Mouse (Mus musculus): ENCODE measurements around the gene Rtn1. TPM values are rescaled to one million over a fixed set of nuclear protein-coding genes. Genes with fewer than 3 reads are reported as not detected.
A peak's percentile ranks its signal among the peaks of the same experiment; 100 is the strongest.

The Rtn1 gene
- polyA plus RNA-seq, 1 experiment from 2014 or later = 2.9 TPM

DNA sequence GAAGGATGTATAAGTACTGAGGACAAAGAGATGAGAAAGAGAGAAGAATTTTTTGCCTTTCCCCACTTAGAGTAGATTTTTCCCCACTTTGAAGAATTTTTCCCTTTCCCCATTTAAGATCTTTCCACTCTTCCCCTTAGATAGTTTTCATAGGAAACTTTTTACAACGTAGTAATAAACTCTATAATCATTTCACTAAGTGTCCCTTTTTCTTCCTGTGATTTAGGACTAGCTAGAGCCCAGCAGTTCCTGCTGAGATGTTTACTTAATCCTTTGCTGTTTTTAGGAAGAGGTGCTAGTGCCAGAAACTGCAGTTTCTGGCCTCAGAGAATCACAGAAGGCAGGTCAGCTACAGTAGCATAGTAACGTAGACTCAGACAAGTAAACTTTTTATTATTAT is 116.3 kb downstream of the Rtn1 start:
- Histone ChIP-seq H3K4me3 (replicated peaks) (no peak overlapping the region), H3K27me3 (no peaks in the 10 kb centered on the region), H3K9ac (no peak overlapping the region), H3K9me3 (replicated peaks) (no peaks in the 10 kb centered on the region), H3K36me3 (no peaks in the 10 kb centered on the region), H3K27ac (no peak overlapping the region), H3K4me2 (no peak overlapping the region), H3K4me1 (replicated peaks) (no peaks in the 10 kb centered on the region)
- ATAC-seq (ENCODE audit: low read depth) (no peak), DNase-seq (no peak)
- WGBS (ENCODE audit: insufficient replicate concordance) = 45% methylated on average over 2 of the region's 2 CpGs

DNA sequence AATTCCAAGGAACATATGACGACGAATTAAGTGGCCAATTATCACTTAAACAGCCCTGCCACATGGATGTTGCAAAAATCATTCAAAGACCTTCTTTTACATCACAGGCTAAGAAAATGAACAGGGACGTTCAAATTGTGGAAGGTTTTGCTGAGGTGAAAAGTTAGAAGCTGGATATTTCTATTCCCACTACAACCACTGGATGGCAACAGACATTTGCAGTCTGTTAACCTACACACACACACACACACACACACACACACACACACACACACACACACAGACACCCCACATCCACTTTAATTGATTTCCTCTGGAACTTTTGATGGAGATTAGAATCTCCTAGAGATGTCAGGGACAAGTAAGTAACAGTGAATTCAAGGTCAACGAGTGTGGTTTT is 117.6 kb downstream of the Rtn1 start:
- no peak for ATAC-seq (ENCODE audit: low read depth)

DNA sequence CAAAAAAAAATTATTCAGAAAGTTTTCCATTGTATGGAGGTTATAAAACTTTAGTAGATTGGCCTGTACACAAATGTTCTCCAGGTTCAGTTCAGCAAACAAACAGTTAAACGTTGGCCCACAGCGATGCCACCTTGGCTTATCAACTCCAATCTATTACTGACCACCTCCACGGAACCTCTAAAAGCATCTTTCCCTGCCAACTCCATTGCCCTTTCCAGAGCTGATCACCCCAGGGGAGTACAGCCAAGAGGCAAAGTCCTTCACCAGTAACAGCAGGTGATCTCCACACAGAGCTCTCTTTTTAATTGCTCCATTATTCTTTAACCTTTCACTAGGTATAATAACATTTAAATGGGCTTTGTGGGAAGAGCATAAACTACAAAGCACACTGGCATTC is 120.6 kb downstream of the Rtn1 start:
- no peaks in the 10 kb centered on the region for H3K36me3 ChIP-seq
- H3K9me3 ChIP-seq (replicated peaks) = no peaks in the 10 kb centered on the region
- H3K27me3 ChIP-seq = no peaks in the 10 kb centered on the region
- no peak overlapping the region for H3K4me2 ChIP-seq
- H3K4me3 ChIP-seq (replicated peaks) = no peak overlapping the region
- ATAC-seq (ENCODE audit: low read depth) (no peak), DNase-seq (no peak)
- WGBS (ENCODE audit: insufficient replicate concordance) = 51% methylated on average over 3 of the region's 3 CpGs
- H3K27ac ChIP-seq = no peak overlapping the region
- no peak overlapping the region for H3K9ac ChIP-seq
- H3K4me1 ChIP-seq (replicated peaks) = no peaks in the 10 kb centered on the region

More for the DNA sequence above, 117.6 kb downstream of the Rtn1 start:
- Histone ChIP-seq H3K9ac (no peak overlapping the region), H3K4me3 (replicated peaks) (no peak overlapping the region), H3K4me1 (replicated peaks) (no peaks in the 10 kb centered on the region), H3K9me3 (replicated peaks) (no peaks in the 10 kb centered on the region), H3K27ac (no peak overlapping the region), H3K36me3 (no peaks in the 10 kb centered on the region), H3K27me3 (no peaks in the 10 kb centered on the region), H3K4me2 (no peak overlapping the region)
- DNase-seq = no peak
- WGBS (ENCODE audit: insufficient replicate concordance) = 74% methylated on average over 4 of the region's 4 CpGs

DNA sequence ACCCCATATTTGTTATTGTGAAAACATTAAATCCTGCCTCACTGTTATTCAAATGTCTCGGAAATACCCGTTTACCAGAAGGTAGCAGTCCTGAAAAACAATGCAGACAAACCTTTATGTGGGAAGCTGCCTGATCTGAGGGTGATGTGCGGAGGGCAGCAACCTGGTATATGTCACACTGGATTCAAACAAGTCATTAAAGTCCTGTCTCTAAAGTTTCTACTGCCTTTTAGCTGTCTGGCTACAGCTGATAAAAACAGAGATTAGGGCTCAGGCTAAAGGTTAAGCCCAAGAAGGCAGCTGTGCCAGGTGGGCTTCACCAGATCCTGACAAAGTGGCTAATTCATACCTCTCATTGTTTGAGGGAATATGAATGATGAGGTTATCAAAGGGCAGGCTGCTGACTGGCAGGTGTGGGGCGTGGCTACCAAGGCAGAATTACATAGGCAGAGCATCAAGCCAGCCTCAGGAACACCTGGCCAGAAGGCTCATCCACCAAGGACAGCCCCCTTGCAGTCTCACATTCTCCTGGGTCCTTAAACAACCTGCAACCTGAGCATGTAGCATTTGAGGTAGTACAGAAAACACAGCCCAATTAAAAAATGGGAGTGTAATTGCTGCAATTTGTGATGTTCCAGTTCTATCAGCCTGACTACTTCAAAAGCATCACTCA is 121.4 kb downstream of the Rtn1 start:
- Histone ChIP-seq H3K4me3 (replicated peaks) (no peak overlapping the region), H3K27me3 (no peaks in the 10 kb centered on the region), H3K36me3 (no peaks in the 10 kb centered on the region), H3K9ac (no peak overlapping the region), H3K9me3 (replicated peaks) (no peaks in the 10 kb centered on the region), H3K27ac (no peak overlapping the region), H3K4me2 (no peak overlapping the region), H3K4me1 (replicated peaks) (no peaks in the 10 kb centered on the region)
- ATAC-seq (ENCODE audit: low read depth) = no peak
- WGBS (ENCODE audit: insufficient replicate concordance) = 56% methylated on average over 4 of the region's 4 CpGs
- DNase-seq = no peak

DNA sequence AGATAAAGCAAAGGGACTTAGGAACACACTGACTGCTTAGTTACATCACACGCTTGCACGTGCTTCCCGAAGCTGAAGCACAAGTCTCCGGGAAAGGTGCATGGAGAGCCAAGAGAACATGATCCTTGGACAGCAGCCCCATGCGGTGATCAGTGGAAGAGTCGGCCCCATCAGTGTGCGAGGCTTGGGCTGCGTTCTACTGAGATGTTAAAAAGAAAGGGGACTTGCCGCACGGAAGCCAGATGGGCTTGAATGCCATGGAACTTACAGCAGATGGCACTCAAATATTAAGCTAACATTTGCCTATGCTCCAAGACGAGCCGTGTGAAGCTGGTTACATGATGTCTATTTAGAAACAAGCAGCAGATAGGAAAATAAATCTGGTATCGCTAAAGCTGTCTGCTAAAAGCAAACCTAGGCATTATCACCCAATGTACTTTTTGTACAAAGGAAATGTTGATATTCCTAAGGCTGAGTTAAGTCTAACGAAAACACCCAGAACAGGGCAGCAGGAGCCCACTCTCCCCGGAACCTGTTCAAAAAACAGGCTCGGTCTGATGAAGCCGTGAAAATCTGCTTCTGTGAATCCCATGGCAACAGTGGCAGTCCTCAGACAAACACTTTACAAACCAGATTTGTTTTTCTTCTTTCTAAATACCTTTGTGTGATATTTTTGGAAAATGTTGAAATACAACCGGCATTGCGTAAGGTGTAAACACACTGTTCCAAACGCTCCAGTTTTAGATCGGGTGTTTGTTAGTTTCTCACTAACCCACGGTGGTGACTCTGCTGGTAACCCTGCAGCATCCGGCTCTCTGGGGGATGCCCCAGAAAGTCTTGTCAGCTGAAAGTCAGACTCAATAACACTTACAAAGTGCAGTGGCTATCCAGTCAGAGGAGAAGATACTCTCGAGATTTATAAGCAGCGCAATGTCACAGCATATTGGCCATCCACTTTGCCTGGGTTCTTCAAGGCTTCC is 123.2 kb downstream of the Rtn1 start:
- DNase-seq (no peak), ATAC-seq (ENCODE audit: low read depth) (no peak)
- Histone ChIP-seq H3K4me2 (no peak overlapping the region), H3K27ac (no peak overlapping the region), H3K27me3 (no peaks in the 10 kb centered on the region), H3K4me3 (replicated peaks) (no peak overlapping the region), H3K4me1 (replicated peaks) (no peaks in the 10 kb centered on the region), H3K36me3 (no peaks in the 10 kb centered on the region), H3K9me3 (replicated peaks) (no peaks in the 10 kb centered on the region), H3K9ac (no peak overlapping the region)
- 72% methylated on average over 25 of the region's 25 CpGs for WGBS (ENCODE audit: insufficient replicate concordance)

DNA sequence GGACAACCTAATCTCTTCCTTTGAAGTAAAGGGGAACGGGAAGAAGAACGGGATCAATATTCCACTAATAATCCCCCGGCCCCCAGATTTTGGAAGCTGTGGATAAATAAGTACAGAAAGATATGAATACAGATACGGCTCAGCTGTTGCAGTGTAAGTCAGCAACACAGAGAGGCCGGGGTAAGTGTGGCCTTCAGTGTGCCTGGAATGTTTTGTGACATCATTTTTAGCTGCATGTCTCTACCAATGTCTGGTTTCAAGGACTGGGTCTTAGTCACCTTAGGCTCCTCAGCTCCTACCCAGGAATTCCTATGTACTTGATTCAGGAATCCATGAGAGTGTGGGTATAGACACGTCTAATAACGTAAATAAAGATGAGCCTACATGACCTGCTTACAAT is 124.3 kb downstream of the Rtn1 start:
- no peak overlapping the region for H3K4me2 ChIP-seq
- H3K36me3 ChIP-seq = no peaks in the 10 kb centered on the region
- WGBS (ENCODE audit: insufficient replicate concordance) = 71% methylated on average over 7 of the region's 7 CpGs
- DNase-seq (no peak), ATAC-seq (ENCODE audit: low read depth) (no peak)
- no peak overlapping the region for H3K27ac ChIP-seq
- no peaks in the 10 kb centered on the region for H3K9me3 ChIP-seq (replicated peaks)
- H3K4me3 ChIP-seq (replicated peaks) = no peak overlapping the region
- no peak overlapping the region for H3K9ac ChIP-seq
- no peaks in the 10 kb centered on the region for H3K4me1 ChIP-seq (replicated peaks)
- no peaks in the 10 kb centered on the region for H3K27me3 ChIP-seq

DNA sequence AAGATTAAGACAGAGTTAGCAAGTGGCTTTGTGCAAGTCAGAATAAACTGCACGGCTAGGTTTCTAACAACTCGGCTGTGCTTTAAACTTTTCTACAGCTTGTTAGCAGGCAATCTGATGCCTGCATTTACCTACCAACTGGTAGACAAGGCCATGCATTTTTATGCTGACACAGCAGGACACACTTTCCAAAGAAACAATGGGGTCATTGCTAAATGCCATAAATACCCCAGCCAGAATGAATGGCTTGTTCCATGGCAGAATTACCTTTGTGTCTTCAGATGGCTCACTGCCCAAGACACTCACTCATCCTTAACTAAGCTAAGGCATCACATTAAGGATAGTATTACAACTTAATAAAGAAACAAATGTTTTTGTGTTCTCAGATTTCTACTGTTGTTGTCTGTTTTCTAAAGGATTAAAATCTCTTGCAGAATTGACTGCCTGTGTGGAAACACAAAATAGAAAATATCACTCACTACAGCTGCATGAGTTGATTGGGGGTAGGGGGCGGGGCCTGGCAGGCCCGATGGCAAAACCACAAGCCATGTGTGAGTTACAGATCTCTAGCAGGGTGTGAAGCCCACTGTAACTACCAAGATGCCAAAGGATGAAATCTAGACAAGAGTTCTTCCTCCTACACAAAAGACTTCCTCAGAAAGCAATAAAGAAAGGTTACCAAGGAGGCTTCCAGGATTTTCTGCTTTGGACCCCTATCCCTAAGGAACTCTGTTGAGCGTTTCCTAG is 129.6 kb downstream of the Rtn1 start:
- H3K27me3 ChIP-seq = no peaks in the 10 kb centered on the region
- H3K27ac ChIP-seq = no peak overlapping the region
- no peak overlapping the region for H3K4me3 ChIP-seq (replicated peaks)
- no peaks in the 10 kb centered on the region for H3K36me3 ChIP-seq
- H3K9ac ChIP-seq = no peak overlapping the region
- DNase-seq (no peak), ATAC-seq (ENCODE audit: low read depth) (no peak)
- no peak overlapping the region for H3K4me2 ChIP-seq
- H3K9me3 ChIP-seq (replicated peaks) = no peaks in the 10 kb centered on the region
- WGBS (ENCODE audit: insufficient replicate concordance) = 54% methylated on average over 5 of the region's 5 CpGs
- H3K4me1 ChIP-seq (replicated peaks) = no peaks in the 10 kb centered on the region

DNA sequence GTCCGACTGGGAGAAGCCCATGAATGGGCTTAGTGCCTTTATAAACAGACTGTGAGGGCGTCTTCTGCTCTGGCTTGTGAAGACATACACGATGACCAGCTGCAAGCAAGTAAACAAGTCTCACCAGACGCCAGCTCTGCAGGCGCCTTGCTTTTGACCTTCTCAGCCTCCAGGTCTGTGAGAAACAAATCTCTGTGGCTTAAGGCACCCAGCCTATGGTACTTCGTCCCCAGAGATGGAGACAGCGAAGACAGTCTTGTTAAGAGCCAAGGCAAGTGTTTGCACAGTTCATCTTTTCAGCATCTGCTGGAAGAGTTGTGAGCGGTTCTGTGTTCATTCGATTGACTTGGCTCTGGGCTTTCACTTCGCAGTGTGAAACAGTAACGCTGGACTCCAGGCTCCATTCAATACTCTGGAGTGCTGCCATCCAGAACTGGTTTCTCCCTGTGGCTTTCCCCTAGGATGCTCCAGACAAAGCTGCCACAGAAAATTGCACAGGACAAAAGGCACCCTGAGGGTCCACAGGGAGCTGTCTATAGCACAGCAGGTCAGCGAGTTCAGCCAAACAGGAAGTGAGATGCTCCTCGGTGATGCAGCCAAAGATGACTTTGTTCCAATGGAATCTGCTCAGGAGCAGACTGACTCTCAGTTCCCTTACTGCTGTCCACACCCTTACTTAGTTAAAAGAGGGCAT is 135.0 kb downstream of the Rtn1 start:
- H3K27ac ChIP-seq = no peak overlapping the region
- ATAC-seq (ENCODE audit: low read depth) = no peak

DNA sequence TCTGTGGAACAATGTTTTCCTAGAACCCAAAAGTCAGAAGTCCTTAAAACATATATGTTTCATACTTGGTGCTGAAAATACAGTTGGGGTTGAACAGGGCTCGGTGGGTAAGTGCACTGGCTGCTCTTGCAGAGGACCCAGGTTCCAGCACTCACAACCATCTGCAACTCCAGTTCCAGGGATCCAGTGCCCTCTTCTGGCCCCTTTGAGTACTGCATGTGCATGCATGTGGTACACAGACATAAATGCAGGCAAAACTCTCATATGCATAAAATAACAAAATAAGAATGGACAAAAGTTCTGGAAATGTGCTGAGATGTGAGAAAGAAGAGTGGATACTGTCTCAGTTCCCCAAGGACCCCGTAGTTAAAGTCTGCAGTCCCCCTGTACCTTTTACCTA is 141.2 kb downstream of the Rtn1 start:
- Histone ChIP-seq H3K36me3 (no peaks in the 10 kb centered on the region), H3K9me3 (replicated peaks) (no peaks in the 10 kb centered on the region), H3K4me3 (replicated peaks) (no peak overlapping the region), H3K4me1 (replicated peaks) (no peaks in the 10 kb centered on the region), H3K4me2 (no peak overlapping the region), H3K27ac (no peak overlapping the region), H3K9ac (no peak overlapping the region), H3K27me3 (no peaks in the 10 kb centered on the region)
- ATAC-seq (ENCODE audit: low read depth) (no peak), DNase-seq (peak; percentile 6)
- WGBS (ENCODE audit: insufficient replicate concordance) = 51% methylated on average over 2 of the region's 2 CpGs

More for the DNA sequence above, 135.0 kb downstream of the Rtn1 start:
- no peaks in the 10 kb centered on the region for H3K9me3 ChIP-seq (replicated peaks)
- DNase-seq = no peak
- no peak overlapping the region for H3K4me2 ChIP-seq
- no peak overlapping the region for H3K9ac ChIP-seq
- 58% methylated on average over 13 of the region's 13 CpGs for WGBS (ENCODE audit: insufficient replicate concordance)
- no peaks in the 10 kb centered on the region for H3K27me3 ChIP-seq
- H3K36me3 ChIP-seq = no peaks in the 10 kb centered on the region
- no peak overlapping the region for H3K4me3 ChIP-seq (replicated peaks)
- no peaks in the 10 kb centered on the region for H3K4me1 ChIP-seq (replicated peaks)

DNA sequence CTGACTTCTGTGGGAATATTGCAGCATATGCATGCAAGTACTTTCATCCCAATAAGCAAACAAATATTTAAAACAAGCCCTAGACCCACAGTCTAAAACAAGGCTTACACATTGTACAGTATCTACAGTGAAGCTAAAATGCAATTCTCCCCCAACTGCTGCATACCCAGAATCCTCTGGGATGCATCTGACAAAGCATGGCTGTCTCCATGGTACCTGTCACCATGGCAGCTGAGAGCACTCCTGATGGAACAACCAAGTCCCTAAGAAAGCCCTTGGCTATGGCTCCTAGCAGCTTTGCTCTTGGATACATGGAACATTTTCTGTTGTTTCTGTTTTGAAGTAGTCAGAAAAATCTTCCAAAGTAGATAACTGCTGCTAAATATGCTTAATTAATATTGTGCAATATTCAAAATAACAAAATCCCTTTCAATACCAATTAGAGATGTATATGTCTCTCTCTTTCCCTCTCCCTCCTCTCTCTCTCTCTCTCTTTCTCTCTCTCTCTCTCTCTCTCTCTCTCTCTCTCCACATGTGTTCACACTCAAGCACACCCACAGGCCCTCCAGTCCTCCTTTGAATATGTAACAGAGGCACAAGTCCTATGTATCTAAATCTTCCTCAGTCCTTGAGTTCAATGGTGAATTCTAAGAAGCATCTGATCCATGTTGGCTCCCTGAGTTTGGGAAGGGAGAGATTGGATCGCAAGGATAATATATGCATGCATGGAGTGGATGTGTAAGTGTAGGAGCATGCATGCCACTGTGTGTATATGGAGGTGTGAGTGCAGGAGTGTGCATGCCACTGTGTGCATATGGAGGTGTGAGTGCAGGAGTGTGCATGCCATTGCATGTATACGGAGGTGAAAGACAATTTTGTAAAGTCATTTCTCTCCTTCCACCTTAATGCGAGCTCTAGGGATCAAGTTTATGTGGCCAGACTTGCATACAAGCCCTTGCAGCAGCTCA is 143.3 kb downstream of the Rtn1 start:
- Histone ChIP-seq H3K27ac (no peak overlapping the region), H3K27me3 (no peaks in the 10 kb centered on the region), H3K36me3 (no peaks in the 10 kb centered on the region), H3K4me2 (no peak overlapping the region), H3K9ac (no peak overlapping the region), H3K4me3 (replicated peaks) (no peak overlapping the region), H3K9me3 (replicated peaks) (no peaks in the 10 kb centered on the region), H3K4me1 (replicated peaks) (no peaks in the 10 kb centered on the region)
- DNase-seq (no peak), ATAC-seq (ENCODE audit: low read depth) (no peak)
- 74% methylated on average over 3 of the region's 3 CpGs for WGBS (ENCODE audit: insufficient replicate concordance)

All from liver, embryonic 13.5 days (tissue).